Mouse (Mus musculus): ENCODE data around the gene Zdhhc22.
A peak's percentile ranks its signal among the peaks of the same experiment; 100 is the strongest.

The Zdhhc22 gene

GRCm38 (mm10) chr12:86994776-86995175 is 4.5 kb upstream of the Zdhhc22 start:
- no peak for DNase-seq

- DNase-seq, result peak; percentile 63
These were observed 3.9 kb upstream of the Zdhhc22 start for GRCm38 (mm10) chr12:86994166-86994565.

GRCm38 (mm10) chr12:86990755-86991110 is 503 bp upstream of the Zdhhc22 start:
- DNase-seq, result no peak

- no peak for DNase-seq
These were observed 852 bp downstream of the Zdhhc22 start for GRCm38 (mm10) chr12:86989378-86989777.

- no peak for DNase-seq
These were observed 2.0 kb downstream of the Zdhhc22 start for GRCm38 (mm10) chr12:86988227-86988626.

- no peak for DNase-seq
These were observed 3.7 kb downstream of the Zdhhc22 start for GRCm38 (mm10) chr12:86986562-86986961.

- DNase-seq, result peak; percentile 75
These were observed 6.1 kb downstream of the Zdhhc22 start for GRCm38 (mm10) chr12:86984194-86984555.

GRCm38 (mm10) chr12:86983470-86984193 is 6.6 kb downstream of the Zdhhc22 start:
- peak; percentile 86 for DNase-seq

GRCm38 (mm10) chr12:86981180-86981579 is 9.1 kb downstream of the Zdhhc22 start:
- no peak for DNase-seq

GRCm38 (mm10) chr12:86977833-86978232 is 12.4 kb downstream of the Zdhhc22 start:
- DNase-seq, result no peak

- no peak for DNase-seq
These were observed 13.6 kb downstream of the Zdhhc22 start for GRCm38 (mm10) chr12:86976511-86977168.

- DNase-seq, result no peak
These were observed 14.5 kb downstream of the Zdhhc22 start for GRCm38 (mm10) chr12:86975761-86976160.

- DNase-seq, result peak; percentile 70
These were observed 15.6 kb downstream of the Zdhhc22 start for GRCm38 (mm10) chr12:86974387-86975288.

GRCm38 (mm10) chr12:86973706-86974105 is 16.5 kb downstream of the Zdhhc22 start:
- no peak for DNase-seq

GRCm38 (mm10) chr12:86973216-86973615 is 17.0 kb downstream of the Zdhhc22 start:
- DNase-seq, result no peak

GRCm38 (mm10) chr12:86971089-86971488 is 19.1 kb downstream of the Zdhhc22 start:
- DNase-seq, result no peak

GRCm38 (mm10) chr12:86969220-86969601 is 21.0 kb downstream of the Zdhhc22 start:
- DNase-seq, result no peak

GRCm38 (mm10) chr12:86968468-86969219 is 21.6 kb downstream of the Zdhhc22 start:
- DNase-seq, result no peak

- DNase-seq, result no peak
These were observed 24.9 kb downstream of the Zdhhc22 start for GRCm38 (mm10) chr12:86965237-86965799.

GRCm38 (mm10) chr12:86964278-86965057 is 25.8 kb downstream of the Zdhhc22 start:
- no peak for DNase-seq

GRCm38 (mm10) chr12:86961589-86962344 is 28.5 kb downstream of the Zdhhc22 start:
- DNase-seq, result no peak

All from embryo, embryonic 11 days (tissue).